Mouse (Mus musculus) limb, embryonic 14.5 days (tissue): ENCODE results near the gene Gabrr3. TPM values are rescaled to one million over a fixed set of nuclear protein-coding genes. Genes with fewer than 3 reads are reported as not detected.

ENCODE experiments used
- ATAC-seq: fragments of 200-750 bp; cut with Nextera tagmentation; 2 replicates; pipeline ENCODE4 v1.8.0; 2017; ENCODE audit warnings: low read depth, moderate number of reproducible peaks, moderate TSS enrichment; ENCODE audit not compliant: low FRiP score
- DNase-seq: peaks from one replicate; pipeline ENCODE4 v3.0.0-alpha.2; 2015; ENCODE audit warnings: low spot score
- H3K27ac ChIP-seq: fragments of 300-500 bp; sonication (generic); replicated peaks from 2 replicates; pipeline ENCODE4 v1.5.1; 2014; ENCODE audit warnings: low read depth, mild to moderate bottlenecking, low read length, moderate library complexity, mixed read lengths
- H3K27me3 ChIP-seq: fragments of 300-500 bp; sonication (generic); 2 replicates; pipeline ENCODE4 v1.6.1; 2014; ENCODE audit warnings: low read length, mixed read lengths; ENCODE audit not compliant: control insufficient read depth, insufficient read depth
- H3K36me3 ChIP-seq: fragments of 300-500 bp; sonication (generic); 2 replicates; pipeline ENCODE4 v1.6.1; 2014; ENCODE audit warnings: mild to moderate bottlenecking, low read length, moderate library complexity, mixed read lengths; ENCODE audit not compliant: control insufficient read depth, insufficient read depth
- H3K4me1 ChIP-seq: fragments of 300-500 bp; sonication (generic); 2 replicates; pipeline ENCODE4 v1.6.1; 2014; ENCODE audit warnings: antibody characterized with exemption, low read length, mixed read lengths; ENCODE audit not compliant: control insufficient read depth, insufficient read depth
- H3K4me2 ChIP-seq: fragments of 300-500 bp; sonication (generic); replicated peaks from 2 replicates; pipeline ENCODE4 v1.6.1; 2014; ENCODE audit warnings: low read depth, mild to moderate bottlenecking, low read length, moderate library complexity; ENCODE audit not compliant: severe bottlenecking
- H3K4me3 ChIP-seq: fragments of 300-500 bp; sonication (generic); replicated peaks from 2 replicates; pipeline ENCODE4 v1.5.1; 2014; ENCODE audit warnings: low read length
- H3K9ac ChIP-seq: fragments of 300-500 bp; sonication (generic); 2 replicates; pipeline ENCODE4 v1.6.1; 2014; ENCODE audit warnings: mild to moderate bottlenecking, low read depth, low read length, moderate library complexity; ENCODE audit not compliant: severe bottlenecking
- H3K9me3 ChIP-seq: fragments of 300-500 bp; sonication (generic); 2 replicates; pipeline ENCODE4 v1.6.1; 2016; ENCODE audit warnings: low read length; ENCODE audit not compliant: control insufficient read depth
- POLR2A ChIP-seq: fragments of 200-500 bp; IDR thresholded peaks from 2 replicates; pipeline ENCODE4 v1.8.0; 2012; ENCODE audit warnings: inconsistent platforms, mild to moderate bottlenecking, moderate library complexity, borderline replicate concordance; ENCODE audit not compliant: insufficient read depth, insufficient read length; ENCODE audit errors: extremely low read depth
- WGBS: fragments of 180-500 bp; shearing (Covaris S2); extraction: QIAGEN DNeasy Blood & Tissue Kit; methylation state at CpG from one replicate; pipeline ENCODE4 v1.1.7; 2014; 5-methylcytosine and 5-hydroxymethylcytosine counted together
- polyA plus RNA-seq, 2 experiments: library from polyadenylated mRNA; depleted of rRNA in 1 of 2; stranded (reverse) in 1 of 2; unstranded in 1 of 2; fragments of >200 nt; fragmentation: Nextera tagmentation in 1 of 2; extraction: Ambion mirVana in 1 of 2; gene quantifications; 2 replicates each; pipeline versions ENCODE4 v1.2.1 to v1.2.3; 2012 to 2014

The Gabrr3 gene
- polyA plus RNA-seq, 2 experiments = 0.06 to 0.07 TPM

- no peak overlapping the region for H3K4me3 ChIP-seq
- ATAC-seq (peak; percentile 44; the same call in 1 of the 2 replicates), DNase-seq (no peak)
- no peaks in the 10 kb centered on the region for H3K27me3 ChIP-seq
- no peak overlapping the region for H3K4me2 ChIP-seq
- 54% methylated on average over 9 of the region's 9 CpGs for whole genome bisulfite sequencing
- H3K27ac ChIP-seq = no peak overlapping the region; the same call in 1 of the 2 replicates
- no peaks in the 10 kb centered on the region for H3K9me3 ChIP-seq
- peaks cover 7% of the 10 kb centered on the region; the same call in 1 of the 2 replicates for H3K4me1 ChIP-seq
- H3K9ac ChIP-seq = no peak overlapping the region
- peaks cover 76% of the 10 kb centered on the region for H3K36me3 ChIP-seq
- TF ChIP-seq POLR2A = no peak
These were observed 80.9 kb downstream of the Gabrr3 start for GRCm38 (mm10) chr16:59487975-59488548.

- no peak overlapping the region for H3K4me2 ChIP-seq
- no peak overlapping the region for H3K27ac ChIP-seq
- no peak for TF ChIP-seq POLR2A
- no peak for ATAC-seq
- 0 out of 2 replicates have a peak, but pooled peaks cover under 1% of the 10 kb centered on the region for H3K4me1 ChIP-seq
- H3K9ac ChIP-seq = no peak overlapping the region
- H3K9me3 ChIP-seq = no peaks in the 10 kb centered on the region
- DNase-seq = no peak
- WGBS = 90% methylated on average over 14 of the region's 14 CpGs
- no peaks in the 10 kb centered on the region for H3K27me3 ChIP-seq
- H3K36me3 ChIP-seq = peaks cover 58% of the 10 kb centered on the region
- no peak overlapping the region for H3K4me3 ChIP-seq
These were observed 86.1 kb downstream of the Gabrr3 start for GRCm38 (mm10) chr16:59493199-59493598.

DNA sequence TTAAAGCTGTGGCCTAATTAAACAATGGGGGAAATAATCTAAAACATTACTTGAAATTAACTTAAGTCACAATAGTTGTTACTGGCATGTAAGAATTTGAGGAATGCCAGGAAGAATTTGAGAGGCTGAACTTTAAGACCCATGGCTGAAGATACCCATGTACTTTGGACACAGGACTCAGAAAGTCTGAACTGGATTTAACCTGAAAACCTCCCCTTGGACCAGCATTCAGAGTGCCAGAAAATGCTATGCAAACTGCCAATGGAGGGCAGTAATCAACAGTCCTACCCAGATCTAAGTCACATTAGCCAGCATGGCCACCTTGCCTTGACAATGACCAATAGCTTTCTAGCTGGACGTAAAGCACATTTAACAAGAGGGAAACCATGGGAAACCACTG is 90.8 kb downstream of the Gabrr3 start:
- Histone ChIP-seq H3K4me3 (no peak overlapping the region), H3K9me3 (no peaks in the 10 kb centered on the region), H3K27ac (no peak overlapping the region), H3K9ac (no peak overlapping the region), H3K4me2 (no peak overlapping the region), H3K4me1 (no peaks in the 10 kb centered on the region), H3K36me3 (peaks cover 14% of the 10 kb centered on the region), H3K27me3 (no peaks in the 10 kb centered on the region)
- WGBS = 100% methylated on average over 1 of the region's 1 CpGs
- DNase-seq (no peak), ATAC-seq (no peak)
- no peak for TF ChIP-seq POLR2A

DNA sequence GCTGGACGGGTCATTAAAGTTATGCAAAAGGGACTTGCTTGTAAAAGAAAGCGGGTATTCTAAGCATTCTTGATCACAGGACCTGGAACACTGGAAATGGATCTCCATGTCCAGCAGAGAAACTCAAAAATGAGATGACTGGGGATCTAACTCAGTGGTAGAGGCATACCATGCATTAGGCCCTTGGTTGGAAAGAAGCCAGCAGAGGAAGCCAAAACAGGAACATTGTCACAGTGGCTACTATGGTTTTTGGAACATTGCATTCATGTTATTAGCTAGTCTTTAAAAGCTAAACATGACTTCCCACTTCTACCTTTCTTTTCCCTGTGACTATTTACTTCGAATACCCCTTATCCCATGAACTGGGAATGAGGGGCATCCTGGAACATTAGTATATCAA is 92.0 kb downstream of the Gabrr3 start:
- Histone ChIP-seq H3K9ac (no peak overlapping the region), H3K36me3 (peaks cover 8% of the 10 kb centered on the region), H3K9me3 (no peaks in the 10 kb centered on the region), H3K4me2 (no peak overlapping the region), H3K27me3 (no peaks in the 10 kb centered on the region), H3K27ac (no peak overlapping the region), H3K4me1 (no peaks in the 10 kb centered on the region), H3K4me3 (no peak overlapping the region)
- 81% methylated on average over 3 of the region's 3 CpGs for WGBS
- DNase-seq (no peak), ATAC-seq (no peak)
- TF ChIP-seq POLR2A = no peak

DNA sequence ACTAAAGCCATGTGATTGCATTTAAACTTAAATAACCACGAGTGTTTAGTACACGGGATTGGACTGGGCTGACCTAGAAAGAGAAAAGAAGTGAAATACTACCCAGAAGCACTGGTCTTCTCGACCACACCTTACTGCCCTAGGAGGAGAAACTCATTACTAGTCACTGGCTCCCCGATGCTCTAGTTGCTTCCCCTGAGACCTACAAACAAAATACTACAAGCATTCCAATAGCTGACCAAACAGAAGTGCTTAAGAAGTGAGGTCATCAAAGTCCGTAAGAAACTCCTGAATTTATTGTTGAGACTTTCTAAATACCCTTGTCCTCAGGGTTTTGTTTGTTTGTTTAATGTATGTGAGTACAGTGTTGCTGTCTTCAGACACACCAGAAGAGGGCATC is 102.7 kb downstream of the Gabrr3 start:
- 83% methylated on average over 5 of the region's 5 CpGs for WGBS
- DNase-seq (no peak), ATAC-seq (no peak)
- H3K9ac ChIP-seq = no peak overlapping the region
- no peak overlapping the region for H3K27ac ChIP-seq
- peaks cover 17% of the 10 kb centered on the region for H3K36me3 ChIP-seq
- no peaks in the 10 kb centered on the region for H3K4me1 ChIP-seq
- no peak overlapping the region for H3K4me2 ChIP-seq
- no peak for TF ChIP-seq POLR2A
- H3K9me3 ChIP-seq = no peaks in the 10 kb centered on the region
- no peaks in the 10 kb centered on the region for H3K27me3 ChIP-seq
- no peak overlapping the region for H3K4me3 ChIP-seq

Other genes with a start within 250 kb of the Gabrr3 start
- not detected in 2 replicates for gene Olfr196, start 236.9 kb upstream of the Gabrr3 start, polyA plus RNA-seq (2012; rRNA removed)
- gene Olfr196, start 236.9 kb upstream of the Gabrr3 start, polyA plus RNA-seq (2014; fragmentation: Nextera tagmentation; extraction: Ambion mirVana) = not detected in 2 replicates
- not detected in 2 replicates for gene Olfr198, start 203.8 kb upstream of the Gabrr3 start, polyA plus RNA-seq (2012; rRNA removed)
- not detected in 2 replicates for gene Olfr198, start 203.8 kb upstream of the Gabrr3 start, polyA plus RNA-seq (2014; fragmentation: Nextera tagmentation; extraction: Ambion mirVana)
- not detected in 2 replicates for gene Olfr199, start 187.6 kb upstream of the Gabrr3 start, polyA plus RNA-seq (2012; rRNA removed)
- gene Olfr199, start 187.6 kb upstream of the Gabrr3 start, polyA plus RNA-seq (2014; fragmentation: Nextera tagmentation; extraction: Ambion mirVana) = not detected in 2 replicates
- not detected in 2 replicates for gene Olfr201, start 134.7 kb upstream of the Gabrr3 start, polyA plus RNA-seq (2012; rRNA removed)
- not detected in 2 replicates for gene Olfr201, start 134.7 kb upstream of the Gabrr3 start, polyA plus RNA-seq (2014; fragmentation: Nextera tagmentation; extraction: Ambion mirVana)
- gene Olfr202, start 120.5 kb upstream of the Gabrr3 start, polyA plus RNA-seq (2012; rRNA removed) = not detected in 2 replicates
- not detected in 2 replicates for gene Olfr202, start 120.5 kb upstream of the Gabrr3 start, polyA plus RNA-seq (2014; fragmentation: Nextera tagmentation; extraction: Ambion mirVana)
- not detected in 2 replicates for gene Olfr203, start 108.5 kb upstream of the Gabrr3 start, polyA plus RNA-seq (2012; rRNA removed)
- gene Olfr203, start 108.5 kb upstream of the Gabrr3 start, polyA plus RNA-seq (2014; fragmentation: Nextera tagmentation; extraction: Ambion mirVana) = not detected in 2 replicates
- gene Olfr204, start 89.1 kb upstream of the Gabrr3 start, polyA plus RNA-seq (2012; rRNA removed) = not detected in 2 replicates
- gene Olfr204, start 89.1 kb upstream of the Gabrr3 start, polyA plus RNA-seq (2014; fragmentation: Nextera tagmentation; extraction: Ambion mirVana) = not detected in 2 replicates
- gene Olfr205, start 76.2 kb upstream of the Gabrr3 start, polyA plus RNA-seq (2012; rRNA removed) = not detected in 2 replicates
- gene Olfr205, start 76.2 kb upstream of the Gabrr3 start, polyA plus RNA-seq (2014; fragmentation: Nextera tagmentation; extraction: Ambion mirVana) = not detected in 2 replicates
- not detected in 2 replicates for gene Olfr206, start 58.1 kb upstream of the Gabrr3 start, polyA plus RNA-seq (2012; rRNA removed)
- gene Olfr206, start 58.1 kb upstream of the Gabrr3 start, polyA plus RNA-seq (2014; fragmentation: Nextera tagmentation; extraction: Ambion mirVana) = not detected in 2 replicates
- not detected in 2 replicates for gene Olfr209, start 43.3 kb upstream of the Gabrr3 start, polyA plus RNA-seq (2012; rRNA removed)
- not detected in 2 replicates for gene Olfr209, start 43.3 kb upstream of the Gabrr3 start, polyA plus RNA-seq (2014; fragmentation: Nextera tagmentation; extraction: Ambion mirVana)
- gene Riox2, start 64.4 kb downstream of the Gabrr3 start, polyA plus RNA-seq (2012; rRNA removed) = 15.4 and 18.3 TPM in 2 replicates
- gene Riox2, start 64.4 kb downstream of the Gabrr3 start, polyA plus RNA-seq (2014; fragmentation: Nextera tagmentation; extraction: Ambion mirVana) = 30.4 and 32.4 TPM in 2 replicates
- gene Crybg3, start 193.6 kb downstream of the Gabrr3 start, polyA plus RNA-seq (2012; rRNA removed) = 15.3 and 16.6 TPM in 2 replicates
- gene Crybg3, start 193.6 kb downstream of the Gabrr3 start, polyA plus RNA-seq (2014; fragmentation: Nextera tagmentation; extraction: Ambion mirVana) = 17.2 and 19.3 TPM in 2 replicates
- 10.6 and 14.1 TPM in 2 replicates for gene Arl6, start 232.1 kb downstream of the Gabrr3 start, polyA plus RNA-seq (2012; rRNA removed)
- 27.1 and 27.7 TPM in 2 replicates for gene Arl6, start 232.1 kb downstream of the Gabrr3 start, polyA plus RNA-seq (2014; fragmentation: Nextera tagmentation; extraction: Ambion mirVana)